In genomic region chr5:120562956-120563913, GRCm38 (mm10) we compare ENCODE assay signal across 8 mouse cellular contexts. TPM values are rescaled to one million over a fixed set of nuclear protein-coding genes. Genes with fewer than 3 reads are reported as not detected.
DNase-seq lines count a peak whose midpoint lies in the region; ATAC-seq and TF ChIP-seq lines count a peak whose summit lies in the region.

No protein-coding gene starts in this region.

- 60% methylated on average over 28 of the region's 28 CpGs for WGBS in midbrain, embryonic 10.5 days
- WGBS in midbrain, postnatal 0 days, result 67% methylated on average over 28 of the region's 28 CpGs
- WGBS in limb, embryonic 11.5 days, result 58% methylated on average over 28 of the region's 28 CpGs

- H3K27ac ChIP-seq in midbrain, embryonic 10.5 days (replicated peaks), result peak overlapping the region; percentile 76
- H3K27ac ChIP-seq in midbrain, postnatal 0 days (ENCODE audit: low read depth, low read length), result no peak overlapping the region
- H3K27ac ChIP-seq in limb, embryonic 11.5 days (replicated peaks; ENCODE audit: low read depth, low read length), result peak overlapping the region; percentile 79

- no peak overlapping the region for H3K4me3 ChIP-seq in midbrain, embryonic 10.5 days
- no peak overlapping the region for H3K4me3 ChIP-seq in midbrain, postnatal 0 days (ENCODE audit: low read depth, low read length)
- H3K4me3 ChIP-seq in limb, embryonic 11.5 days (ENCODE audit: low read depth, low read length), result no peak overlapping the region
- H3K4me3 ChIP-seq in myocyte, result no peak overlapping the region

- no peak overlapping the region for H3ac ChIP-seq in myocyte (ENCODE audit: control insufficient read depth, insufficient read length)

- H3K4me2 ChIP-seq in midbrain, postnatal 0 days (ENCODE audit: low read depth, low read length, poor library complexity, severe bottlenecking), result no peak overlapping the region
- H3K4me2 ChIP-seq in limb, embryonic 11.5 days (ENCODE audit: low read depth, severe bottlenecking), result no peak overlapping the region
- H3K4me2 ChIP-seq in myocyte (ENCODE audit: low read depth), result peak overlapping the region; percentile 74

- H3K36me3 ChIP-seq in midbrain, embryonic 10.5 days, result no peaks in the 10 kb centered on the region
- H3K36me3 ChIP-seq in midbrain, postnatal 0 days (ENCODE audit: insufficient read depth, low read length), result no peaks in the 10 kb centered on the region
- no peaks in the 10 kb centered on the region for H3K36me3 ChIP-seq in limb, embryonic 11.5 days (ENCODE audit: control insufficient read depth, insufficient read depth, low read length)
- H3K36me3 ChIP-seq in myocyte (ENCODE audit: control insufficient read depth, insufficient read depth), result no peaks in the 10 kb centered on the region

- no peaks in the 10 kb centered on the region for H3K9me3 ChIP-seq in midbrain, embryonic 10.5 days (replicated peaks)
- H3K9me3 ChIP-seq in midbrain, postnatal 0 days (ENCODE audit: low read length), result no peaks in the 10 kb centered on the region
- H3K9me3 ChIP-seq in limb, embryonic 11.5 days (ENCODE audit: control insufficient read depth, low read length), result no peaks in the 10 kb centered on the region

- peaks cover 55% of the 10 kb centered on the region for H3K79me2 ChIP-seq in myocyte (ENCODE audit: control insufficient read depth, insufficient read depth)

- peak; percentile 54 for DNase-seq in midbrain, embryonic 10.5 days (ENCODE audit: low spot score)
- no peak for DNase-seq in midbrain, postnatal 0 days (ENCODE audit: low spot score)
- DNase-seq in fibroblast of lung, adult 2 months (ENCODE audit: low read depth), result peak; percentile 59
- DNase-seq in heart, postnatal 36 days, result peak; percentile 64 to 68
- DNase-seq in limb, embryonic 11.5 days (ENCODE audit: low spot score), result peak; percentile 45
- DNase-seq in layer of hippocampus, adult 9-10 months (ENCODE audit: low spot score), result no peak
- DNase-seq in spleen, postnatal 36 days (ENCODE audit: low spot score in 2 of 2), result no peak

- H3K4me1 ChIP-seq in midbrain, embryonic 10.5 days, result peaks cover 90% of the 10 kb centered on the region
- H3K4me1 ChIP-seq in midbrain, postnatal 0 days (ENCODE audit: insufficient read depth, low read length), result peaks cover 18% of the 10 kb centered on the region
- H3K4me1 ChIP-seq in limb, embryonic 11.5 days (ENCODE audit: control insufficient read depth, insufficient read depth, low read length), result peaks cover 56% of the 10 kb centered on the region

- no peak for ATAC-seq in midbrain, postnatal 0 days (ENCODE audit: low FRiP score)
- ATAC-seq in limb, embryonic 11.5 days (ENCODE audit: insufficient number of reproducible peaks, low FRiP score, low TSS enrichment, low read depth), result no peak

- peak; percentile 50 for TF ChIP-seq POLR2A in myocyte (IDR thresholded peaks at IDR 0.05; ENCODE audit: insufficient read length, low read depth)

- no peak for TF ChIP-seq CTCF in midbrain, postnatal 0 days (IDR thresholded peaks at IDR 0.05)

- H3K27me3 ChIP-seq in midbrain, embryonic 10.5 days (ENCODE audit: low read depth, poor library complexity, severe bottlenecking), result no peaks in the 10 kb centered on the region
- H3K27me3 ChIP-seq in midbrain, postnatal 0 days (ENCODE audit: insufficient read depth, low read length), result no peaks in the 10 kb centered on the region
- H3K27me3 ChIP-seq in limb, embryonic 11.5 days (ENCODE audit: control insufficient read depth, insufficient read depth, low read length), result no peaks in the 10 kb centered on the region
- H3K27me3 ChIP-seq in myocyte (ENCODE audit: control insufficient read depth, insufficient read depth, insufficient read length), result no peaks in the 10 kb centered on the region

- H3K9ac ChIP-seq in midbrain, postnatal 0 days (replicated peaks; ENCODE audit: low read length, poor library complexity, severe bottlenecking), result no peak overlapping the region
- no peak overlapping the region for H3K9ac ChIP-seq in limb, embryonic 11.5 days (ENCODE audit: low read length)

- intact Hi-C loops in heart, postnatal 36 days (cut with DNase I), result loop anchor here (5.0 kb wide), 1 partner anchor 46 kb away; no protein-coding TSS in a partner anchor

TF ChIP-seq in myocyte, 11 proteins besides CTCF, POLR2A, EP300 and RAD21:
- peak; percentile 53 to 90 (median 78) for TF ChIP-seq MYOG (IDR thresholded peaks at IDR 0.05; ENCODE audit: control insufficient read depth in 1 of 3, insufficient read depth in 1 of 3, insufficient read length in 2 of 3, low read depth in 2 of 3)
- TF ChIP-seq MYOD1 (IDR thresholded peaks at IDR 0.05; ENCODE audit: control insufficient read depth in 1 of 3, insufficient read length in 2 of 3, low read depth in 2 of 3), result peak; percentile 91 to 96 (median 94)
- TF ChIP-seq MAX (IDR thresholded peaks at IDR 0.05; ENCODE audit: low read depth), result no peak
- TF ChIP-seq POLR2AphosphoS2 (IDR thresholded peaks at IDR 0.05; ENCODE audit: insufficient read length, low read depth), result peak; percentile 27
- TF ChIP-seq USF1 (IDR thresholded peaks at IDR 0.05; ENCODE audit: low read depth), result peak; percentile 51
- TF ChIP-seq TCF12 (IDR thresholded peaks at IDR 0.05; ENCODE audit: insufficient read depth, poor library complexity, severe bottlenecking), result peak; percentile 72
- no peak for TF ChIP-seq E2F4 (IDR thresholded peaks at IDR 0.05; ENCODE audit: insufficient read depth)
- no peak for TF ChIP-seq REST (IDR thresholded peaks at IDR 0.05; ENCODE audit: insufficient read depth, insufficient read length)
- peak; percentile 54 for TF ChIP-seq TCF3 (IDR thresholded peaks at IDR 0.05; ENCODE audit: insufficient read length, low read depth)
- no peak for TF ChIP-seq SRF (IDR thresholded peaks at IDR 0.05; ENCODE audit: control insufficient read depth, insufficient read length, low read depth)
- 0 out of 2 replicates have a peak, but pooled peaks have one; percentile 17 for TF ChIP-seq CEBPB (IDR thresholded peaks at IDR 0.05; ENCODE audit: insufficient read depth, poor library complexity, severe bottlenecking)

RNA-seq across cellular contexts. Expression of gene Tpcn1, which starts 25.2 kb away (rescaled TPM):
- polyA plus RNA-seq in midbrain, embryonic 10.5 days (2016; fragmentation: Nextera tagmentation; extraction: Ambion mirVana), result 10.3 and 11.1 TPM in 2 replicates
- 11.6 and 25.3 TPM in 2 replicates for total RNA-seq in midbrain, postnatal 0 days (2014; rRNA removed)
- 9.3 and 9.4 TPM in 2 replicates for polyA plus RNA-seq in midbrain, postnatal 0 days (2015; fragmentation: Nextera tagmentation; extraction: Ambion mirVana)
- total RNA-seq in heart, postnatal 36 days (2021), result 10 to 100 TPM; 32.5 to 36.0 TPM
- polyA plus RNA-seq in limb, embryonic 11.5 days (2014; fragmentation: Nextera tagmentation; extraction: Ambion mirVana), result 13.9 and 15.2 TPM in 2 replicates
- polyA plus RNA-seq in myocyte (2012; fragmentation: generic; extraction: Trizol), result 88.7 TPM

RNA-seq across cellular contexts. Expression of gene Iqcd, which starts 25.6 kb away (rescaled TPM):
- 0.95 and 0.98 TPM in 2 replicates for polyA plus RNA-seq in midbrain, embryonic 10.5 days (2016; fragmentation: Nextera tagmentation; extraction: Ambion mirVana)
- total RNA-seq in midbrain, postnatal 0 days (2014; rRNA removed), result 0.94 and 1.3 TPM in 2 replicates
- 0.86 and 1.5 TPM in 2 replicates for polyA plus RNA-seq in midbrain, postnatal 0 days (2015; fragmentation: Nextera tagmentation; extraction: Ambion mirVana)
- not detected for total RNA-seq in heart, postnatal 36 days (2021)
- polyA plus RNA-seq in limb, embryonic 11.5 days (2014; fragmentation: Nextera tagmentation; extraction: Ambion mirVana), result 0.27 and 0.40 TPM in 2 replicates
- polyA plus RNA-seq in myocyte (2012; fragmentation: generic; extraction: Trizol), result 0.91 TPM

RNA-seq across cellular contexts. Expression of gene Rita1, which starts 49.2 kb away (rescaled TPM):
- polyA plus RNA-seq in midbrain, embryonic 10.5 days (2016; fragmentation: Nextera tagmentation; extraction: Ambion mirVana), result 16.0 and 16.2 TPM in 2 replicates
- total RNA-seq in midbrain, postnatal 0 days (2014; rRNA removed), result 32.3 and 43.6 TPM in 2 replicates
- polyA plus RNA-seq in midbrain, postnatal 0 days (2015; fragmentation: Nextera tagmentation; extraction: Ambion mirVana), result 31.4 and 33.9 TPM in 2 replicates
- 10 to 100 TPM; 15.0 to 17.1 TPM for total RNA-seq in heart, postnatal 36 days (2021)
- polyA plus RNA-seq in limb, embryonic 11.5 days (2014; fragmentation: Nextera tagmentation; extraction: Ambion mirVana), result 11.6 and 13.5 TPM in 2 replicates
- 14.7 TPM for polyA plus RNA-seq in myocyte (2012; fragmentation: generic; extraction: Trizol)

RNA-seq across cellular contexts. Expression of gene Ddx54, which starts 49.3 kb away (rescaled TPM):
- 59.4 and 59.7 TPM in 2 replicates for polyA plus RNA-seq in midbrain, embryonic 10.5 days (2016; fragmentation: Nextera tagmentation; extraction: Ambion mirVana)
- total RNA-seq in midbrain, postnatal 0 days (2014; rRNA removed), result 36.2 and 37.8 TPM in 2 replicates
- 31.7 and 32.6 TPM in 2 replicates for polyA plus RNA-seq in midbrain, postnatal 0 days (2015; fragmentation: Nextera tagmentation; extraction: Ambion mirVana)
- 10 to 100 TPM; 22.2 to 24.3 TPM for total RNA-seq in heart, postnatal 36 days (2021)
- polyA plus RNA-seq in limb, embryonic 11.5 days (2014; fragmentation: Nextera tagmentation; extraction: Ambion mirVana), result 33.1 and 33.5 TPM in 2 replicates
- polyA plus RNA-seq in myocyte (2012; fragmentation: generic; extraction: Trizol), result 56.3 TPM

RNA-seq across cellular contexts. Expression of gene Slc8b1, which starts 52.3 kb away (rescaled TPM):
- 3.9 and 4.6 TPM in 2 replicates for polyA plus RNA-seq in midbrain, embryonic 10.5 days (2016; fragmentation: Nextera tagmentation; extraction: Ambion mirVana)
- total RNA-seq in midbrain, postnatal 0 days (2014; rRNA removed), result 1.9 and 2.1 TPM in 2 replicates
- polyA plus RNA-seq in midbrain, postnatal 0 days (2015; fragmentation: Nextera tagmentation; extraction: Ambion mirVana), result 2.5 and 2.7 TPM in 2 replicates
- 10 to 100 TPM; 12.5 to 13.9 TPM for total RNA-seq in heart, postnatal 36 days (2021)
- 1.6 and 2.7 TPM in 2 replicates for polyA plus RNA-seq in limb, embryonic 11.5 days (2014; fragmentation: Nextera tagmentation; extraction: Ambion mirVana)
- 19.6 TPM for polyA plus RNA-seq in myocyte (2012; fragmentation: generic; extraction: Trizol)

Comparison
In these comparisons a context has a peak if more than half of its experiments do, and no peak if none do; other contexts are left out.
1. DNase-seq: peak in midbrain, embryonic 10.5 days (single experiment), fibroblast of lung, adult 2 months (single experiment), heart, postnatal 36 days (2 of 2) and limb, embryonic 11.5 days (single experiment); none in midbrain, postnatal 0 days (single experiment), layer of hippocampus, adult 9-10 months (single experiment) and spleen, postnatal 36 days (0 of 2).